Mouse (Mus musculus): ENCODE measurements around the gene Olfr773.
"Not testable (repeated sequence)": the region's sequence is repeated elsewhere in the genome, so short reads cannot be mapped to it uniquely, and the experiment has no call there.

Gene Olfr773

GRCm38 (mm10) chr10:129187319-129187718 is at the start of gene Olfr773:
Olfr773 (minus strand) TSS chr10:129187419.
- not testable (repeated sequence) for DNase-seq (ENCODE audit: low spot score in 2 of 2)

- no peak for DNase-seq (ENCODE audit: low spot score in 2 of 2)
Measured at GRCm38 (mm10) chr10:129235904-129236303, 48.7 kb upstream of the Olfr773 start, which contains the start of gene Olfr774. Olfr774 (plus strand) TSS chr10:129236204.

- DNase-seq (ENCODE audit: low spot score in 2 of 2) = no peak
Measured at GRCm38 (mm10) chr10:129230737-129231136, 43.5 kb upstream of the Olfr773 start.

- DNase-seq (ENCODE audit: low spot score in 2 of 2) = not testable (repeated sequence)
Measured at GRCm38 (mm10) chr10:129177821-129178220, 9.4 kb downstream of the Olfr773 start, which contains the start of gene Olfr772. Olfr772 (minus strand) TSS chr10:129177921.

- no peak for DNase-seq (ENCODE audit: low spot score in 2 of 2)
Measured at GRCm38 (mm10) chr10:129164651-129165050, 22.6 kb downstream of the Olfr773 start, which contains the start of gene Olfr771. Olfr771 (minus strand) TSS chr10:129164751.

GRCm38 (mm10) chr10:129138898-129139297 is 48.3 kb downstream of the Olfr773 start, which contains the start of gene Olfr770:
Olfr770 (minus strand) TSS chr10:129138998.
- no peak for DNase-seq (ENCODE audit: low spot score in 2 of 2)

All from urinary bladder, adult 18-20 months (tissue).